Mouse (Mus musculus): ENCODE data around the gene Tmem184a. TPM values are rescaled to one million over a fixed set of nuclear protein-coding genes. Genes with fewer than 3 reads are reported as not detected.
A peak's percentile ranks its signal among the peaks of the same experiment; 100 is the strongest.

Gene Tmem184a
- 1.3 and 2.3 TPM in 2 replicates for polyA plus RNA-seq (2014; fragmentation: Nextera tagmentation; extraction: Ambion mirVana)

DNA sequence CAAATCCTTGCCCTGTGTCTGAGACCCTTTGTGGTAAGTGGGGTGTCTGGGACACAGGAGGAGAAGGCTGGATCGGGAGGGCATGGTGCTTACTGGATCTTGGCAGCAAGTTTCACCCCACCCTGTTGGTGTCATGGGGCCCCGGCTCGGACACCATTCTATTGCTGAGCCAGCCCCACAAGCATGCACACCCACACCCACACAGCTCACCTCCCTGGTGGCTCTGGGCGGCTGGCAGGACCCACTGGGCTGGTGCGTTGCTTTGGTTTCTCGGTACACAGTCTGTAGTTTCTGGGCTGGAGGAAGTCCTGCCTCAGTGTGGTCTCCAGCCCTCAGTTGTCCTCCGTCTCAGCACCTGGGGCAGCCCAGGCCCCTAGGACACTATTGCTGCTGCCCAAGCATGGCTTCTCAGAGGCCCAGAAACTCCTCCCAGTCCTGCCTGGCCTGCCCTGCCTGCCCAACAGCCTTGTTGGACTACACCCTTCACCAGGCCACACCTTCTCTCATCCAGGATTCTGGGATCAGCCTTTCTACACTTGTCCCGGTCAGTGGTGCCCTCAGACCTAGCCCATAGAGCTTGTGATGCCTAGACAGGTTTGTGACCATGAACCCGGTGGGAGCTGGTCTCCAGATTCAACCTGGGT is at the start of gene Tmem184a:
Gene Tmem184a (minus strand): TSS at position 380 of the 644 bp plus-strand sequence.
- 87% methylated on average over 9 of the region's 9 CpGs for WGBS
- H3K9ac ChIP-seq (replicated peaks; ENCODE audit: low read length), result no peak within 1 kb of the TSS

GRCm38 (mm10) chr5:139862759-139863158 is 43.0 kb upstream of the Tmem184a start:
- Histone ChIP-seq H3K9me3 (replicated peaks; ENCODE audit: control insufficient read depth, low read length) (no peaks in the 10 kb centered on the region), H3K27ac (replicated peaks; ENCODE audit: low read depth, low read length) (no peak overlapping the region), H3K36me3 (replicated peaks; ENCODE audit: control insufficient read depth, insufficient read depth, low read depth, low read length) (no peaks in the 10 kb centered on the region), H3K4me2 (ENCODE audit: low read depth, low read length) (no peak overlapping the region), H3K4me3 (ENCODE audit: low read depth, low read length) (no peak overlapping the region), H3K4me1 (ENCODE audit: control insufficient read depth, insufficient read depth, low read length) (no peaks in the 10 kb centered on the region), H3K9ac (replicated peaks; ENCODE audit: low read length) (no peak overlapping the region), H3K27me3 (ENCODE audit: control insufficient read depth, insufficient read depth, low read length) (no peaks in the 10 kb centered on the region)
- 73% methylated on average over 4 of the region's 4 CpGs for WGBS
- no peak for DNase-seq (ENCODE audit: low spot score)
- ATAC-seq (replicated peaks; ENCODE audit: insufficient number of reproducible peaks, low FRiP score, low TSS enrichment, low read depth), result no peak

More for the DNA sequence above, at the start of gene Tmem184a:
- Histone ChIP-seq H3K9me3 (replicated peaks; ENCODE audit: control insufficient read depth, low read length) (no peaks in the 10 kb centered on the region), H3K36me3 (replicated peaks; ENCODE audit: control insufficient read depth, insufficient read depth, low read depth, low read length) (no peaks in the 10 kb centered on the region), H3K27ac (replicated peaks; ENCODE audit: low read depth, low read length) (no peak within 1 kb of the TSS), H3K27me3 (ENCODE audit: control insufficient read depth, insufficient read depth, low read length) (no peaks in the 10 kb centered on the region), H3K4me2 (ENCODE audit: low read depth, low read length) (no peak within 1 kb of the TSS), H3K4me1 (ENCODE audit: control insufficient read depth, insufficient read depth, low read length) (no peaks in the 10 kb centered on the region), H3K4me3 (ENCODE audit: low read depth, low read length) (no peak within 1 kb of the TSS)
- DNase-seq (ENCODE audit: low spot score) (no peak), ATAC-seq (replicated peaks; ENCODE audit: insufficient number of reproducible peaks, low FRiP score, low TSS enrichment, low read depth) (no peak)

GRCm38 (mm10) chr5:139860328-139861104 is 40.8 kb upstream of the Tmem184a start:
- Histone ChIP-seq H3K36me3 (replicated peaks; ENCODE audit: control insufficient read depth, insufficient read depth, low read depth, low read length) (no peaks in the 10 kb centered on the region), H3K27ac (replicated peaks; ENCODE audit: low read depth, low read length) (no peak overlapping the region), H3K4me2 (ENCODE audit: low read depth, low read length) (no peak overlapping the region), H3K27me3 (ENCODE audit: control insufficient read depth, insufficient read depth, low read length) (no peaks in the 10 kb centered on the region), H3K4me1 (ENCODE audit: control insufficient read depth, insufficient read depth, low read length) (no peaks in the 10 kb centered on the region), H3K9me3 (replicated peaks; ENCODE audit: control insufficient read depth, low read length) (no peaks in the 10 kb centered on the region), H3K4me3 (ENCODE audit: low read depth, low read length) (no peak overlapping the region), H3K9ac (replicated peaks; ENCODE audit: low read length) (no peak overlapping the region)
- no peak for DNase-seq (ENCODE audit: low spot score)
- WGBS, result 25% methylated on average over 15 of the region's 15 CpGs
- peak; percentile 72 for ATAC-seq (replicated peaks; ENCODE audit: insufficient number of reproducible peaks, low FRiP score, low TSS enrichment, low read depth)

- Histone ChIP-seq H3K27me3 (ENCODE audit: control insufficient read depth, insufficient read depth, low read length) (no peaks in the 10 kb centered on the region), H3K9ac (replicated peaks; ENCODE audit: low read length) (no peak overlapping the region), H3K4me1 (ENCODE audit: control insufficient read depth, insufficient read depth, low read length) (no peaks in the 10 kb centered on the region), H3K4me3 (ENCODE audit: low read depth, low read length) (no peak overlapping the region), H3K36me3 (replicated peaks; ENCODE audit: control insufficient read depth, insufficient read depth, low read depth, low read length) (no peaks in the 10 kb centered on the region), H3K9me3 (replicated peaks; ENCODE audit: control insufficient read depth, low read length) (no peaks in the 10 kb centered on the region), H3K4me2 (ENCODE audit: low read depth, low read length) (no peak overlapping the region), H3K27ac (replicated peaks; ENCODE audit: low read depth, low read length) (no peak overlapping the region)
- WGBS, result 80% methylated on average over 12 of the region's 12 CpGs
- ATAC-seq (replicated peaks; ENCODE audit: insufficient number of reproducible peaks, low FRiP score, low TSS enrichment, low read depth), result no peak
- no peak for DNase-seq (ENCODE audit: low spot score)
These were observed 30.1 kb upstream of the Tmem184a start for GRCm38 (mm10) chr5:139849626-139850320.

DNA sequence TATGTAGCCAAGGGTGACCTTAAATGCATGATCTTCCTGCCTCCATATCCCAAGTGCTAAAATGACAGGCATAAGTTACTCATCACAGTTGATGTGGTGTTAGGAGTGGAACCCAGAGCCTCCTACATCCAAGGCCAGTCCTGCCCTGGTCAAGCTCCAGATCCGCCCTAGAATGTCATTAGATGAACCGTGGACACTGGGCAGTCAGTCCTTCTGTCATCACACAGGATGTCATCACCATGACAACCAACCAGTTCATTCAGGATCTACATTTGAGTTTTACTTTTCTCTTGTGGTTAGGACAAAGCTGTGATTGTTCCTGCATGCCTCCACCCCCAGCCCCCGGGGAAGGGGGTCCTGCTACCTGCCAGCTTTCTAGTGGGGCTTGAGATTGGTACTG is 19.4 kb upstream of the Tmem184a start:
- Histone ChIP-seq H3K9me3 (replicated peaks; ENCODE audit: control insufficient read depth, low read length) (no peaks in the 10 kb centered on the region), H3K27ac (replicated peaks; ENCODE audit: low read depth, low read length) (no peak overlapping the region), H3K9ac (replicated peaks; ENCODE audit: low read length) (no peak overlapping the region), H3K36me3 (replicated peaks; ENCODE audit: control insufficient read depth, insufficient read depth, low read depth, low read length) (no peaks in the 10 kb centered on the region), H3K4me1 (ENCODE audit: control insufficient read depth, insufficient read depth, low read length) (no peaks in the 10 kb centered on the region), H3K4me2 (ENCODE audit: low read depth, low read length) (no peak overlapping the region), H3K27me3 (ENCODE audit: control insufficient read depth, insufficient read depth, low read length) (no peaks in the 10 kb centered on the region), H3K4me3 (ENCODE audit: low read depth, low read length) (no peak overlapping the region)
- ATAC-seq (replicated peaks; ENCODE audit: insufficient number of reproducible peaks, low FRiP score, low TSS enrichment, low read depth), result no peak
- 18% methylated on average over 3 of the region's 3 CpGs for WGBS
- DNase-seq (ENCODE audit: low spot score), result no peak

GRCm38 (mm10) chr5:139838476-139838892 is 18.8 kb upstream of the Tmem184a start:
- WGBS, result 15% methylated on average over 2 of the region's 2 CpGs
- H3K9ac ChIP-seq (replicated peaks; ENCODE audit: low read length), result no peak overlapping the region

DNA sequence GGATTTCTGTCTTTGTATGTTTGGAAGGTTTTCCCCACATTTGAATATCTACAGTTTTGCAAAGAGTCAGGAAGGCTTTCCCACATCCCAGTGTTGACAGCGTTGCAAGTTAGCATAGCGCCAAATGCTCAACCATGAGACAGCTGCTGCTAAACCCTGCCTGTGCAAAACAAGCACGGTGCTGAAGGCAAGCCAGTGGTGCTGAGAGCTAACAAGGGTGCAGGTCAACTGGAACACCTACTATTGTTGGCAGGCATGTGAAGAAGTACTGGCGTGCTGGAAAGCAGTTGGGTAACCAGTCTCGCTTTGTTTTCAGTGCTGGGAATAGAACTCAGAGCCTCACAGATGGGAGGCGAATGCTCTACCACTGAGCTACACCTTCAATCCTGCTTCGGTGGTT is 16.0 kb upstream of the Tmem184a start:
- 82% methylated on average over 7 of the region's 7 CpGs for WGBS
- no peaks in the 10 kb centered on the region for H3K36me3 ChIP-seq (replicated peaks; ENCODE audit: control insufficient read depth, insufficient read depth, low read depth, low read length)
- H3K4me1 ChIP-seq (ENCODE audit: control insufficient read depth, insufficient read depth, low read length), result no peaks in the 10 kb centered on the region
- H3K4me2 ChIP-seq (ENCODE audit: low read depth, low read length), result no peak overlapping the region
- no peak overlapping the region for H3K27ac ChIP-seq (replicated peaks; ENCODE audit: low read depth, low read length)
- no peaks in the 10 kb centered on the region for H3K9me3 ChIP-seq (replicated peaks; ENCODE audit: control insufficient read depth, low read length)
- DNase-seq (ENCODE audit: low spot score), result no peak
- no peak overlapping the region for H3K4me3 ChIP-seq (ENCODE audit: low read depth, low read length)
- H3K27me3 ChIP-seq (ENCODE audit: control insufficient read depth, insufficient read depth, low read length), result no peaks in the 10 kb centered on the region
- H3K9ac ChIP-seq (replicated peaks; ENCODE audit: low read length), result no peak overlapping the region
- no peak for ATAC-seq (replicated peaks; ENCODE audit: insufficient number of reproducible peaks, low FRiP score, low TSS enrichment, low read depth)

More at GRCm38 (mm10) chr5:139838476-139838892, 18.8 kb upstream of the Tmem184a start:
- Histone ChIP-seq H3K4me2 (ENCODE audit: low read depth, low read length) (no peak overlapping the region), H3K4me1 (ENCODE audit: control insufficient read depth, insufficient read depth, low read length) (no peaks in the 10 kb centered on the region), H3K36me3 (replicated peaks; ENCODE audit: control insufficient read depth, insufficient read depth, low read depth, low read length) (no peaks in the 10 kb centered on the region), H3K9me3 (replicated peaks; ENCODE audit: control insufficient read depth, low read length) (no peaks in the 10 kb centered on the region), H3K4me3 (ENCODE audit: low read depth, low read length) (no peak overlapping the region), H3K27ac (replicated peaks; ENCODE audit: low read depth, low read length) (no peak overlapping the region), H3K27me3 (ENCODE audit: control insufficient read depth, insufficient read depth, low read length) (no peaks in the 10 kb centered on the region)
- no peak for ATAC-seq (replicated peaks; ENCODE audit: insufficient number of reproducible peaks, low FRiP score, low TSS enrichment, low read depth)
- peak; percentile 86 for DNase-seq (ENCODE audit: low spot score)

DNA sequence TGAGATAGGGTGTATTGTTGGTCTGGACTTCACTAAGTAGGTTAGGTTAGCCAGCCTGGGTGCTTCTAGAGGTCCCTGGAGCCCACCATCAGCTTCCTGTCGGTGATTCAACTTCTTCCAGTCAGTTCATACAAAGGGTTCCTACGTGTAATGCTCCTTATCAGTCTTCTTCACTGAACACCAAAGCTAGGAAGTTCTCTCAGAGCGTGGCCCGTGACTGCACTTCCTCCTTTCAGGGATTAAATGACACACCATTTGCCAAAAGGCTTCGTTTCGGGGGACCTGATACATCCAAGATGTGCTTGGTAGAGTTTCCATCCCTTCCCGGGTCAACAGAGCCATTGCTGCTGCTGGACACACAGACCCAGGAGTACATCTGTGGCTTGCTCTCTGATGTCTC is 12.4 kb upstream of the Tmem184a start:
- Histone ChIP-seq H3K27ac (replicated peaks; ENCODE audit: low read depth, low read length) (no peak overlapping the region), H3K9me3 (replicated peaks; ENCODE audit: control insufficient read depth, low read length) (no peaks in the 10 kb centered on the region), H3K4me3 (ENCODE audit: low read depth, low read length) (no peak overlapping the region), H3K4me1 (ENCODE audit: control insufficient read depth, insufficient read depth, low read length) (no peaks in the 10 kb centered on the region), H3K4me2 (ENCODE audit: low read depth, low read length) (no peak overlapping the region), H3K27me3 (ENCODE audit: control insufficient read depth, insufficient read depth, low read length) (no peaks in the 10 kb centered on the region), H3K9ac (replicated peaks; ENCODE audit: low read length) (no peak overlapping the region), H3K36me3 (replicated peaks; ENCODE audit: control insufficient read depth, insufficient read depth, low read depth, low read length) (no peaks in the 10 kb centered on the region)
- no peak for ATAC-seq (replicated peaks; ENCODE audit: insufficient number of reproducible peaks, low FRiP score, low TSS enrichment, low read depth)
- 77% methylated on average over 7 of the region's 7 CpGs for WGBS
- DNase-seq (ENCODE audit: low spot score), result no peak

All from embryonic facial prominence, embryonic 11.5 days (tissue).